25 mouse cellular contexts compared by ENCODE assay signal in the genomic region with DNA sequence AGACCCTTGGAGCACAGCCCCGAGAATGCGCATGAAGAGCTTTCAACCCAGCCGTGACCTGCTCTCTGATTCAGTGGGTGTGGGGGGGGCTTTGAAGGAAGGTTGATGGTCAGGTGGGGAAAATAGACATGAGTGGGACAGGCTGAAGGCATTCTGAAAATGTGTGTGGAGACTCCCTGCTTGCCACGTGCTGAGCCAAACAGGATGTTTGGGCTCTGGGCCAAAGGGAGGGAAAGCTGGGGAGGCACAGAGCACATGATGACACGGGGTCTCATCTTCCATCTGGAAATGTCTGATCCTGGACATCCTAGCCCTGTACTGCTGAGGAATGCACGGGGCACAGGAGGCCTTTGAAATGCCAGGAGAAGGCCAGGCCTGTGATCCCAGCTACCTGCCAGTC. TPM values are rescaled to one million over a fixed set of nuclear protein-coding genes. Genes with fewer than 3 reads are reported as not detected.
A peak's percentile ranks its signal among the peaks of the same experiment; 100 is the strongest.
DNase-seq lines count a peak whose midpoint lies in the region; ATAC-seq and TF ChIP-seq lines count a peak whose summit lies in the region.
"Had no signal": no experiment of that assay in that cellular context is flagged by ENCODE, and none has a peak within 500 bp of the region (broad histone marks: within the 10 kb centered on the region; RNA-seq: fewer than 3 reads in every experiment).

No protein-coding gene starts in this region.

- DNase-seq in forebrain, postnatal 0 days: peak; percentile 8
- no peak for DNase-seq in forebrain, embryonic 10.5 days (ENCODE audit: extremely low spot score, low spot score)
- DNase-seq in kidney, adult 11 months: no peak
- DNase-seq in lung, embryonic 14.5 days: peak; percentile 56
- DNase-seq in lung, adult 18-20 months: no peak
- no peak for DNase-seq in limb, embryonic 14.5 days (ENCODE audit: low spot score)
- DNase-seq: cerebellum, adult 8-10 months; cerebellum, postnatal 36 days; embryo, embryonic 11 days; gastrocnemius, postnatal 36 days; heart, postnatal 14 days; layer of hippocampus, postnatal 36 days; liver, embryonic 13.5 days; right cerebral cortex, postnatal 14 days had no signal

- ATAC-seq in forebrain, postnatal 0 days: peak; percentile 32; the same call in 1 of the 2 replicates
- peak; percentile 39; the same call in 1 of the 2 replicates for ATAC-seq in kidney, embryonic 16.5 days (ENCODE audit: low FRiP score, low TSS enrichment)
- ATAC-seq in lung, embryonic 14.5 days (ENCODE audit: insufficient read depth): peak; percentile 45; the same call in 1 of the 2 replicates
- no peak for ATAC-seq in limb, embryonic 14.5 days (ENCODE audit: low FRiP score, low read depth)
- ATAC-seq: CD4-positive, CD25-positive, alpha-beta regulatory T cell, adult 4 months had no signal

- 58% methylated on average over 6 of the region's 6 CpGs for WGBS in forebrain, postnatal 0 days
- 88% methylated on average over 6 of the region's 6 CpGs for WGBS in forebrain, embryonic 10.5 days
- WGBS in kidney, embryonic 16.5 days: 41% methylated on average over 6 of the region's 6 CpGs
- WGBS in lung, embryonic 14.5 days: 38% methylated on average over 6 of the region's 6 CpGs
- 46% methylated on average over 6 of the region's 6 CpGs for WGBS in limb, embryonic 14.5 days

- 0 out of 2 replicates have a peak, but pooled peaks cover 12% of the 10 kb centered on the region for H3K4me1 ChIP-seq in forebrain, postnatal 0 days (ENCODE audit: insufficient read depth)
- peaks cover 6% of the 10 kb centered on the region for H3K4me1 ChIP-seq in forebrain, embryonic 10.5 days
- H3K4me1 ChIP-seq in kidney, embryonic 16.5 days (ENCODE audit: insufficient read depth, low read length): no peaks in the 10 kb centered on the region
- H3K4me1 ChIP-seq in lung, embryonic 14.5 days (ENCODE audit: insufficient read depth): no peaks in the 10 kb centered on the region
- H3K4me1 ChIP-seq in limb, embryonic 14.5 days (ENCODE audit: control insufficient read depth, insufficient read depth, low read length): peaks cover 6% of the 10 kb centered on the region
- H3K4me1 ChIP-seq: liver, embryonic 13.5 days; lung, embryonic 15.5 days; midbrain, embryonic 12.5 days had no signal

- TF ChIP-seq POLR2A in limb, embryonic 14.5 days (IDR thresholded peaks at IDR 0.05; ENCODE audit: borderline replicate concordance, extremely low read depth, insufficient read depth, insufficient read length): no peak

- TF ChIP-seq CTCF in forebrain, postnatal 0 days (IDR thresholded peaks at IDR 0.05; ENCODE audit: low read depth): no peak
- no peak for TF ChIP-seq CTCF in lung, embryonic 14.5 days (IDR thresholded peaks at IDR 0.05; ENCODE audit: low read depth)

- no peaks in the 10 kb centered on the region for H3K27me3 ChIP-seq in forebrain, postnatal 0 days (ENCODE audit: insufficient read depth, low read length)
- peaks cover 16% of the 10 kb centered on the region for H3K27me3 ChIP-seq in forebrain, embryonic 10.5 days (ENCODE audit: poor library complexity, severe bottlenecking)
- H3K27me3 ChIP-seq in kidney, embryonic 16.5 days (ENCODE audit: insufficient read depth, low read length): 0 out of 2 replicates have a peak, but pooled peaks cover 4% of the 10 kb centered on the region
- no peaks in the 10 kb centered on the region for H3K27me3 ChIP-seq in lung, embryonic 14.5 days (ENCODE audit: insufficient read depth, low read length)
- no peaks in the 10 kb centered on the region for H3K27me3 ChIP-seq in limb, embryonic 14.5 days (ENCODE audit: control insufficient read depth, insufficient read depth, low read length)

- H3K4me3 ChIP-seq in forebrain, postnatal 0 days (ENCODE audit: low read depth, low read length): no peak overlapping the region
- no peak overlapping the region for H3K4me3 ChIP-seq in forebrain, embryonic 10.5 days
- H3K4me3 ChIP-seq in kidney, embryonic 16.5 days (ENCODE audit: low read length): no peak overlapping the region
- H3K4me3 ChIP-seq in lung, embryonic 14.5 days (ENCODE audit: low read depth, low read length): no peak overlapping the region
- H3K4me3 ChIP-seq in limb, embryonic 14.5 days (replicated peaks; ENCODE audit: low read length): no peak overlapping the region
- H3K4me3 ChIP-seq: embryonic facial prominence, embryonic 15.5 days; hindbrain, embryonic 13.5 days; limb, embryonic 13.5 days; liver, embryonic 13.5 days; lung, embryonic 15.5 days; midbrain, embryonic 12.5 days had no signal

- no peaks in the 10 kb centered on the region for H3K36me3 ChIP-seq in forebrain, postnatal 0 days (ENCODE audit: insufficient read depth)
- H3K36me3 ChIP-seq in forebrain, embryonic 10.5 days (replicated peaks): no peaks in the 10 kb centered on the region
- H3K36me3 ChIP-seq in kidney, embryonic 16.5 days (ENCODE audit: insufficient read depth, low read length): no peaks in the 10 kb centered on the region
- no peaks in the 10 kb centered on the region for H3K36me3 ChIP-seq in lung, embryonic 14.5 days (ENCODE audit: insufficient read depth)
- no peaks in the 10 kb centered on the region for H3K36me3 ChIP-seq in limb, embryonic 14.5 days (ENCODE audit: control insufficient read depth, insufficient read depth, low read length)
- H3K36me3 ChIP-seq: embryonic facial prominence, embryonic 15.5 days; hindbrain, embryonic 13.5 days; limb, embryonic 13.5 days; liver, embryonic 13.5 days; lung, embryonic 15.5 days; midbrain, embryonic 12.5 days had no signal

- no peak overlapping the region for H3K9ac ChIP-seq in forebrain, postnatal 0 days
- H3K9ac ChIP-seq in kidney, embryonic 16.5 days (replicated peaks; ENCODE audit: low read length): no peak overlapping the region
- no peak overlapping the region for H3K9ac ChIP-seq in lung, embryonic 14.5 days
- no peak overlapping the region for H3K9ac ChIP-seq in limb, embryonic 14.5 days (ENCODE audit: low read depth, low read length, severe bottlenecking)
- H3K9ac ChIP-seq: embryonic facial prominence, embryonic 15.5 days; hindbrain, embryonic 13.5 days; liver, embryonic 13.5 days; lung, embryonic 15.5 days; midbrain, embryonic 12.5 days had no signal

- no peaks in the 10 kb centered on the region for H3K9me3 ChIP-seq in forebrain, postnatal 0 days (ENCODE audit: low read length)
- H3K9me3 ChIP-seq in forebrain, embryonic 10.5 days: no peaks in the 10 kb centered on the region
- H3K9me3 ChIP-seq in kidney, embryonic 16.5 days (ENCODE audit: low read length): no peaks in the 10 kb centered on the region
- H3K9me3 ChIP-seq in lung, embryonic 14.5 days (ENCODE audit: low read depth, low read length): no peaks in the 10 kb centered on the region
- H3K9me3 ChIP-seq in limb, embryonic 14.5 days (ENCODE audit: control insufficient read depth, low read length): no peaks in the 10 kb centered on the region
- H3K9me3 ChIP-seq: embryonic facial prominence, embryonic 15.5 days; hindbrain, embryonic 13.5 days; limb, embryonic 13.5 days; liver, embryonic 13.5 days; lung, embryonic 15.5 days; midbrain, embryonic 12.5 days had no signal

- H3K4me2 ChIP-seq in forebrain, postnatal 0 days (ENCODE audit: low read depth): no peak overlapping the region
- H3K4me2 ChIP-seq in kidney, embryonic 16.5 days (replicated peaks; ENCODE audit: low read depth, low read length): no peak overlapping the region
- H3K4me2 ChIP-seq in lung, embryonic 14.5 days: no peak overlapping the region
- no peak overlapping the region for H3K4me2 ChIP-seq in limb, embryonic 14.5 days (replicated peaks; ENCODE audit: low read depth, low read length, severe bottlenecking)
- H3K4me2 ChIP-seq: embryonic facial prominence, embryonic 15.5 days; hindbrain, embryonic 13.5 days; limb, embryonic 13.5 days; liver, embryonic 13.5 days; lung, embryonic 15.5 days; midbrain, embryonic 12.5 days had no signal

- H3K27ac ChIP-seq in forebrain, postnatal 0 days (ENCODE audit: low read depth, low read length): peak overlapping the region; percentile 66; the same call in 1 of the 2 replicates
- no peak overlapping the region for H3K27ac ChIP-seq in forebrain, embryonic 10.5 days
- H3K27ac ChIP-seq in kidney, embryonic 16.5 days (ENCODE audit: low read length): no peak overlapping the region
- H3K27ac ChIP-seq in lung, embryonic 14.5 days (ENCODE audit: low read depth): no peak overlapping the region
- H3K27ac ChIP-seq in limb, embryonic 14.5 days (replicated peaks; ENCODE audit: low read depth, low read length): 0 out of 2 replicates have a peak overlapping the region, but pooled peaks have one; percentile 8
- H3K27ac ChIP-seq: embryonic facial prominence, embryonic 15.5 days; hindbrain, embryonic 13.5 days; liver, embryonic 13.5 days; lung, embryonic 15.5 days; midbrain, embryonic 12.5 days; stomach, postnatal 0 days had no signal

RNA-seq across cellular contexts. Expression of gene Aspg, which starts 19.8 kb away (rescaled TPM):
- total RNA-seq in forebrain, postnatal 0 days (2014; rRNA removed): 2.9 and 3.9 TPM in 2 replicates
- polyA plus RNA-seq in forebrain, postnatal 0 days (2015; fragmentation: Nextera tagmentation; extraction: Ambion mirVana): 0.52 and 1.3 TPM in 2 replicates
- 1.3 and 2.0 TPM in 2 replicates for polyA plus RNA-seq in forebrain, embryonic 10.5 days (2016; fragmentation: Nextera tagmentation; extraction: Ambion mirVana)
- polyA plus RNA-seq in kidney, embryonic 16.5 days (2015; fragmentation: Nextera tagmentation; extraction: Ambion mirVana): 3.7 TPM in 2 replicates
- 1.6 TPM in 2 replicates for polyA plus RNA-seq in lung, embryonic 14.5 days (2014; fragmentation: Nextera tagmentation; extraction: Ambion mirVana)
- 4.7 and 6.1 TPM in 2 replicates for polyA plus RNA-seq in limb, embryonic 14.5 days (2012; rRNA removed)
- 2.1 and 2.5 TPM in 2 replicates for polyA plus RNA-seq in limb, embryonic 14.5 days (2014; fragmentation: Nextera tagmentation; extraction: Ambion mirVana)
- total RNA-seq: megakaryocyte progenitor cell, adult 5-6 weeks; monocyte, adult 5-6 weeks; neutrophil, adult 5-6 weeks had no signal
- polyA plus RNA-seq: CD4-positive, CD25-positive, alpha-beta regulatory T cell, adult 4 months had no signal

RNA-seq across cellular contexts. Expression of gene Kif26a, which starts 59.3 kb away (rescaled TPM):
- 50.4 and 55.1 TPM in 2 replicates for total RNA-seq in forebrain, postnatal 0 days (2014; rRNA removed)
- polyA plus RNA-seq in forebrain, postnatal 0 days (2015; fragmentation: Nextera tagmentation; extraction: Ambion mirVana): 5.0 and 6.2 TPM in 2 replicates
- polyA plus RNA-seq in forebrain, embryonic 10.5 days (2016; fragmentation: Nextera tagmentation; extraction: Ambion mirVana): 3.8 and 4.4 TPM in 2 replicates
- polyA plus RNA-seq in kidney, embryonic 16.5 days (2015; fragmentation: Nextera tagmentation; extraction: Ambion mirVana): 3.8 and 4.4 TPM in 2 replicates
- polyA plus RNA-seq in lung, embryonic 14.5 days (2014; fragmentation: Nextera tagmentation; extraction: Ambion mirVana): 2.2 and 2.3 TPM in 2 replicates
- 21.6 and 29.1 TPM in 2 replicates for polyA plus RNA-seq in limb, embryonic 14.5 days (2012; rRNA removed)
- polyA plus RNA-seq in limb, embryonic 14.5 days (2014; fragmentation: Nextera tagmentation; extraction: Ambion mirVana): 6.2 and 7.0 TPM in 2 replicates
- total RNA-seq: megakaryocyte progenitor cell, adult 5-6 weeks; monocyte, adult 5-6 weeks; neutrophil, adult 5-6 weeks had no signal
- polyA plus RNA-seq: CD4-positive, CD25-positive, alpha-beta regulatory T cell, adult 4 months had no signal

Comparison
In these comparisons a context has a peak if more than half of its experiments do, and no peak if none do; other contexts are left out.
1. DNase-seq: peak in forebrain, postnatal 0 days (single experiment) and lung, embryonic 14.5 days (single experiment); none in forebrain, embryonic 10.5 days (single experiment), kidney, adult 11 months (single experiment), lung, adult 18-20 months (0 of 2) and limb, embryonic 14.5 days (single experiment).
2. H3K27ac ChIP-seq: peak in forebrain, postnatal 0 days (single experiment) and limb, embryonic 14.5 days (single experiment); none in forebrain, embryonic 10.5 days (single experiment), kidney, embryonic 16.5 days (single experiment) and lung, embryonic 14.5 days (single experiment).